Mouse (Mus musculus): ENCODE measurements around the gene Gm10382. TPM values are rescaled to one million over a fixed set of nuclear protein-coding genes. Genes with fewer than 3 reads are reported as not detected.
"Not testable (repeated sequence)": the region's sequence is repeated elsewhere in the genome, so short reads cannot be mapped to it uniquely, and the experiment has no call there.

Gene Gm10382
- total RNA-seq, 2 experiments from 2014 or later: 0.22 TPM; not detected in 1

- no peak for DNase-seq (ENCODE audit: low spot score)
- intact Hi-C loops (cut with DNase I): loop anchor here (5.0 kb wide), 2 partner anchors 53 to 78 kb away; no protein-coding TSS in a partner anchor
Observed at GRCm38 (mm10) chr5:125409348-125410090, 20.4 kb downstream of the Gm10382 start.

DNA sequence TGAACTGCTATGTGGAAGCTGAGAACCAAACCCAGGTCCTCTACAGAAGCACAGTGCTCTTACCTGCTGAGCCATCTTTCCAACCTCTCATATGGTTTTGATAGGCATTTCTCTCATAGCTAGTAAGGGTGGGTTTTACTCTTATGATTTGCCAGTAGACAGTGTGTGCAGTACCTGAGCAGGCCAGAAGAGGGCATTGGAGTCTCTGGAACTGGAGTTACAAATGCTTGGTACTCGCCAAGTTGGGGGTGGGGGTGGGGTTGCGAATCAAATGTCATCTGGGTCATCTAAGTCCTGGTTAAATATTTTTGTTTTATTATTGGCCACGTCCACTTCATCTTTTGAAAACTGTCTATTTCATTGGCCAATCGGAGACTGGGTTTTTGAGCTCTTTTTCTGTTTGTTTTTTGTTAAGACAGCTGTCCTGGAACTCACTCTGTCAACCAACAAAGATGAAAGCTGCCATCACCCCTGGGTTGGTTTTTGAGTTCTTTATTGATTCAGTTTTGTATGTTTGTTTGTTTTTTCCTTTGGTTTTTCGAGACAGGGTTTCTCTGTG, 22.9 kb downstream of the Gm10382 start:
- no peak for DNase-seq (ENCODE audit: low spot score)
- intact Hi-C loops (cut with DNase I): loop anchor here (5.0 kb wide), 2 partner anchors 50 to 75 kb away; no protein-coding TSS in a partner anchor

DNA sequence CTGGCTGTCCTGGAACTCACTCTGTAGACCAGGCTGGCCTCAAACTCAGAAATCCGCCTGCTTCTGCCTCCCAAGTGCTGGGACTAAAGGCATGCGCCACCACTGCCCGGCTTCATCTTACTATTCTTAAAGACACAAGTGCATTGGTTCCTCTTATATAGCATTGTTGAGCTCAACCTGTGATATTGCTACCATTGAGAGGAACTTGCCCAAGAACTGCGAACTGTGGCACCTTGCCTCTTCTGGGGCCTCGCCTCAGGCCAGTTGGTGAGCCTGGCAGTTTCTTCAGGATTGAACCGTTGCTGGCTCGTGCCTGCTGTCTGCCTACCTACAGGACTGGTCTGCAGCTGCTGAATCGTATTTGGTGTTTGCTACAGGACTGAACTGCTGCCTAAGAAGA, 23.4 kb downstream of the Gm10382 start:
- intact Hi-C loops (cut with DNase I): loop anchor here (5.0 kb wide), 2 partner anchors 50 to 75 kb away; no protein-coding TSS in a partner anchor

DNA sequence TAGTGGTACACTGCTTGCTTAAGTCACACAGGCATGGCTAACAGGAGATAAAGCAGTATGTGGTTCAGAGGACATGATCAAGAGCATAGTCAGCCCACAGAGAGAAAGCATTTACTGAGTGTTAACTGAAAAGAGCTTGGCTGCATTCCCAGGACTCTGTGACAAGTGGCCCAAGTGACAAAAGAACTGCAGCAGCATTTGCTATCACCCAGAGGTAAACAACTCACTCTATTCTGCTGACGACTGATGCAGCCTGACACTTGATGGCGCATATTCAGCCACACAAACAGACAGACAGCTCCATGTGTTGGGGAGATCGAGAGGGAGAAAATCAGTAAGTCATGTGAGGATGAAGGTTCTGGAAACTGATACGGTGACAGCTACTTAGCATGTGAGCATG, 24.6 kb downstream of the Gm10382 start:
- no peak for DNase-seq (ENCODE audit: low spot score)
- intact Hi-C loops (cut with DNase I): loop anchor here (5.0 kb wide), 2 partner anchors 49 to 74 kb away; no protein-coding TSS in a partner anchor

More for the DNA sequence above, 23.4 kb downstream of the Gm10382 start:
- not testable (repeated sequence) for DNase-seq (ENCODE audit: low spot score)

- no peak for DNase-seq (ENCODE audit: low spot score)
- intact Hi-C loops (cut with DNase I): no loop called here
Observed at GRCm38 (mm10) chr5:125416183-125416582, 27.1 kb downstream of the Gm10382 start.

DNA sequence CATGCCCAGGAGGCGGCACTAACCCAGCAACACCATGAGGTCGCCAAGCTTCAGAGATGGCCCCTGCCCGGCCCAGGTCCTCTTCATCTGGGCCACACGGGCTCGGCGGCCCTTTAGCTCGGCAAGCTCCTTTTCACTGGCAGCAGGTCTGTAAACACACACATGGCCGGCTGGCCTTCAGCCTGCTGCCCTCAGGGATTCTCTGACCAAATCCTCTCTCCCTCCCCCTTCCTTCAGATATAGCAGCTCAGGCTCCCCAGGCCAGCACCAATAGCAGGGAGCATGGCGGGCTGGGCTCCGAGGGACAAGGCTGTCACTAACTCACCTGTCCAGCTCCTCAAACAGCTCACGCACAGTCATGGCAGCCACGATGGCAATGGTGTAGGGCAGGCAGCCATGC, 29.5 kb downstream of the Gm10382 start:
- intact Hi-C loops (cut with DNase I): no loop called here
- DNase-seq (ENCODE audit: low spot score): no peak

DNA sequence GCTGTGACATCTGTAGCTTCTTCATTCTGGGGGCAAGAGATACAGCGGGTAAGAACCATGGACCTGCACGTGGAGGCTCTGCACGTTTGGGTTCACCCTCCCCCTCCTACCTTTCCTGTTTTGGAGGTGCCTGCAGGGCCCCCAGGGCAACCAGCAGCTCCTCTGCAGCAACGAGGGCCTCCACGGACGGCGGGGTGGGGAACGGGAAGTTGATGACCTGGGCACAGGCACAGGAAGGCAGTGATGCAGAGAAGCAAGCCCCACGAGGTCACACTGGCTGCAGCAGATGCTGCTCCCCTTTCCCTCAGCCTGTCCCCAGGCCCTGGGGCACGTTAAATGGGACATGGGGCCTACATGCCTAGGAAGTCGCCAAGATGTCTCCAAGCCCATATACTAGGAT, 30.0 kb downstream of the Gm10382 start:
- DNase-seq (ENCODE audit: low spot score): no peak
- intact Hi-C loops (cut with DNase I): no loop called here

GRCm38 (mm10) chr5:125425698-125426276, 36.7 kb downstream of the Gm10382 start:
- intact Hi-C loops (cut with DNase I): no loop called here
- no peak for DNase-seq (ENCODE audit: low spot score)

DNA sequence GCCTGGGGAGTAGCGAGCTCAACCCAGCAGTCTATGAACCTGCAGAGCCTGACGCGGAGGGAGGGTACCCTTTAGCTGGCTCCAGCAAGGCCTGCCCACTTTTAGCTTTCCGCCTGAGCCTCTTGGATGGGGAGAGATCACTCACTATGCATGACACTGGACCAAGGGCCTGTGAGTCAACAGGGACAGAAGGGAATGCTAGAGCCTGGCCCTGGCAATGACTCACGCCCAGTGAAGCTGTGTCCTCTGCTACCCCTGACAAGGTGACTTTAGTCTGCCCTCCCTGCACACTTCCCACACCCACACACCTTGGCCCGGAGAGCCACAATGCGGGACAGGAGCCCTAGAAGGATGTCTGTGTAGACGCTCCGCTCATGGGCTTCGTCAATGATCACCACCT, 37.2 kb downstream of the Gm10382 start:
- intact Hi-C loops (cut with DNase I): no loop called here
- DNase-seq (ENCODE audit: low spot score): no peak

- DNase-seq (ENCODE audit: low spot score); intact Hi-C loops (cut with DNase I): not testable (repeated sequence)
Observed at GRCm38 (mm10) chr5:125432324-125432723, 43.2 kb downstream of the Gm10382 start.

GRCm38 (mm10) chr5:125433793-125434337, 44.7 kb downstream of the Gm10382 start, which contains the start of gene Dhx37:
TSS of gene Dhx37 (minus strand) at chr5:125434121.
- DNase-seq (ENCODE audit: low spot score): peak; percentile 83
- intact Hi-C loops (cut with DNase I): no loop called here

DNA sequence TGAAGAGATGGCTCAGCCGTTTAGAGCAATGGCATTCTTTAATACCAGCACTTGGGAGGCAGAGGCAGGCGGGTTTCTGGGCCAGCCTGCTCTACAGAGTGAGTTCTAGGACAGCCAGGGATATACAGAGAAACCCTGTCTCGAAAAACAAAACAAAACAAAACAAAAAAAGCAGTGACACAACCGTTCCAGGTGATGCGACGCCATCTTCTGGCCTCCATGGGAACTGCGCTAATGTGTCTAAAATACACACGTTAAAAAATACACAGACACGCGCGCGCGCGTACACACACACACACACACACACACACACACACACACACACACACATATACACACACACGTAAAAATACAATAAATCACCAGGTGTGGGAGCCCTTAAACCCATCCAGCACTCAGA, 45.2 kb downstream of the Gm10382 start:
- DNase-seq (ENCODE audit: low spot score); intact Hi-C loops (cut with DNase I): not testable (repeated sequence)

Other genes with a start within 250 kb of the Gm10382 start
- gene Ncor2, start 210.1 kb upstream of the Gm10382 start, total RNA-seq (2021): 10 to 100 TPM; 67.8 to 89.5 TPM
- gene Scarb1, start 48.2 kb upstream of the Gm10382 start, total RNA-seq (2021): 10 to 100 TPM; 29.6 to 35.2 TPM
- 1,000 to 10,000 TPM in 1 of 2 experiments, 100 to 1,000 TPM in 1; 907 to 1,197 TPM for gene Ubc, start 880 bp downstream of the Gm10382 start, total RNA-seq (2021)
- gene Dhx37, start 44.8 kb downstream of the Gm10382 start, total RNA-seq (2021): 10 to 100 TPM; 10.2 to 10.6 TPM
- gene Bri3bp, start 52.2 kb downstream of the Gm10382 start, total RNA-seq (2021): 10 to 100 TPM; 49.0 to 57.6 TPM
- gene Aacs, start 86.5 kb downstream of the Gm10382 start, total RNA-seq (2021): 1 to 10 TPM; 3.0 to 4.1 TPM
- gene Tmem132b, start 142.5 kb downstream of the Gm10382 start, total RNA-seq (2021): not detected

All from heart, postnatal 25 days (tissue).